Mouse (Mus musculus) hindbrain, postnatal 0 days (tissue): ENCODE data around the gene Ccr4. TPM values are rescaled to one million over a fixed set of nuclear protein-coding genes. Genes with fewer than 3 reads are reported as not detected.

Experiments
- ATAC-seq: fragments of 200-750 bp; cut with Nextera tagmentation; 2 replicates; pipeline ENCODE4 v1.8.0; 2017; ENCODE audit warnings: mild to moderate bottlenecking, moderate TSS enrichment, moderate library complexity
- DNase-seq: peaks from one replicate; pipeline ENCODE4 v3.0.0-alpha.2; 2015; ENCODE audit warnings: low spot score
- H3K27ac ChIP-seq: fragments of 300-500 bp; sonication (generic); 2 replicates; pipeline ENCODE4 v1.5.1; 2014; ENCODE audit warnings: mild to moderate bottlenecking
- H3K27me3 ChIP-seq: fragments of 300-500 bp; sonication (generic); 2 replicates; pipeline ENCODE4 v1.6.1; 2014; ENCODE audit warnings: low read length, mixed read lengths; ENCODE audit not compliant: insufficient read depth
- H3K36me3 ChIP-seq: fragments of 300-500 bp; sonication (generic); 2 replicates; pipeline ENCODE4 v1.6.1; 2014; ENCODE audit warnings: low read length, mixed read lengths; ENCODE audit not compliant: insufficient read depth
- H3K4me1 ChIP-seq: fragments of 300-500 bp; sonication (generic); 2 replicates; pipeline ENCODE4 v1.6.1; 2014; ENCODE audit warnings: antibody characterized with exemption, low read length, mixed read lengths; ENCODE audit not compliant: insufficient read depth
- H3K4me2 ChIP-seq: fragments of 300-500 bp; sonication (generic); 2 replicates; pipeline ENCODE4 v1.6.1; 2014; ENCODE audit warnings: low read depth, mild to moderate bottlenecking, low read length, moderate library complexity, mixed read lengths
- H3K4me3 ChIP-seq: fragments of 300-500 bp; sonication (generic); 2 replicates; pipeline ENCODE4 v1.5.1; 2014; ENCODE audit warnings: low read length
- H3K9ac ChIP-seq: fragments of 300-500 bp; sonication (generic); replicated peaks from 2 replicates; pipeline ENCODE4 v1.6.1; 2014; ENCODE audit warnings: mild to moderate bottlenecking, low read length, moderate library complexity, mixed read lengths
- H3K9me3 ChIP-seq: fragments of 300-500 bp; sonication (generic); 2 replicates; pipeline ENCODE4 v1.6.1; 2016; ENCODE audit warnings: low read length, mixed read lengths
- CTCF ChIP-seq: IDR thresholded peaks from 2 replicates; pipeline ENCODE4 v1.5.1; 2016; ENCODE audit warnings: antibody characterized with exemption, control low read depth, low read depth
- WGBS: fragments of 180-500 bp; shearing (Covaris S2); extraction: QIAGEN DNeasy Blood & Tissue Kit; methylation state at CpG from one replicate; pipeline ENCODE4 v1.1.7; 2014; 5-methylcytosine and 5-hydroxymethylcytosine counted together
- polyA plus RNA-seq: library from polyadenylated mRNA; unstranded; fragments of >200 nt; fragmentation: Nextera tagmentation; extraction: Ambion mirVana; gene quantifications from 2 replicates; pipeline ENCODE4 v1.2.1, GENCODE M21; 2015
- total RNA-seq: library from RNA; depleted of rRNA; stranded (reverse); fragments of >200 nt; gene quantifications from 2 replicates; pipeline ENCODE4 v1.2.3, GENCODE M21; 2014

Ccr4 gene
- total and polyA plus RNA-seq, 2 experiments from 2014 or later, result not detected

- ATAC-seq (no peak), DNase-seq (peak; percentile 68)
- no peaks in the 10 kb centered on the region for H3K27me3 ChIP-seq
- H3K4me1 ChIP-seq, result no peaks in the 10 kb centered on the region
- WGBS, result 34% methylated on average over 9 of the region's 9 CpGs
- H3K9me3 ChIP-seq, result no peaks in the 10 kb centered on the region
- H3K4me2 ChIP-seq, result no peak overlapping the region
- H3K4me3 ChIP-seq, result no peak overlapping the region
- no peak overlapping the region for H3K9ac ChIP-seq
- H3K27ac ChIP-seq, result no peak overlapping the region
- TF ChIP-seq CTCF, result no peak
- no peaks in the 10 kb centered on the region for H3K36me3 ChIP-seq
Observed at GRCm38 (mm10) chr9:114544754-114545393, 40.2 kb upstream of the Ccr4 start.

GRCm38 (mm10) chr9:114543882-114544753 is 39.4 kb upstream of the Ccr4 start:
- Histone ChIP-seq H3K27ac (no peak overlapping the region), H3K9me3 (no peaks in the 10 kb centered on the region), H3K36me3 (no peaks in the 10 kb centered on the region), H3K9ac (no peak overlapping the region), H3K4me2 (no peak overlapping the region), H3K27me3 (no peaks in the 10 kb centered on the region), H3K4me1 (no peaks in the 10 kb centered on the region), H3K4me3 (no peak overlapping the region)
- ATAC-seq, result no peak
- no peak for TF ChIP-seq CTCF
- WGBS, result 50% methylated on average over 17 of the region's 17 CpGs
- no peak for DNase-seq

DNA sequence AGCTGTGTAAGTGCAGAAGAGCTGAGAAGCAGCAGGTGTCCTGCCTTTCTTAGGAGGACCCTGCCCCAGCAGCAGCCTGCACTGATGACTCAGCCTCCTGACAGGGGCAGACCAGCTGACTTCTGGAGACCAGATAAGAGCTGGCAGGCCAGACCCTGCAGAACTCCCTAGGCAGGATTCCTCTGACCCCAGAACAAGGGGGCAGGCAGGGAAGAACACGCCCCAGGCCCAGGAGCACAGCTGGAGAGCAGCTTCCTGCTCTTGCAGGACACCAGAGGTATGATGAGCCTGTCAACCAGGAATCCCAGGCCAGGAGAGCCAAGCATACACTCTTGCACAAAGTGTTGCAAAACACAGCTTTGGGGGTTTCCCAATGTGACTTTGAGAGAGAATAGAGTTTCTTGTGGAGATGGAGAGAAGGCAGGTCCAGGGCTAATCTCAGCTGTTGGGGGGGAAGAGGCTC is 36.6 kb upstream of the Ccr4 start:
- no peak overlapping the region for H3K4me3 ChIP-seq
- no peak for TF ChIP-seq CTCF
- H3K36me3 ChIP-seq, result no peaks in the 10 kb centered on the region
- H3K4me1 ChIP-seq, result no peaks in the 10 kb centered on the region
- no peak for DNase-seq
- H3K27me3 ChIP-seq, result no peaks in the 10 kb centered on the region
- H3K27ac ChIP-seq, result no peak overlapping the region
- ATAC-seq, result no peak
- H3K9ac ChIP-seq, result no peak overlapping the region
- 50% methylated on average over 1 of the region's 1 CpGs for WGBS
- H3K4me2 ChIP-seq, result no peak overlapping the region
- no peaks in the 10 kb centered on the region for H3K9me3 ChIP-seq

DNA sequence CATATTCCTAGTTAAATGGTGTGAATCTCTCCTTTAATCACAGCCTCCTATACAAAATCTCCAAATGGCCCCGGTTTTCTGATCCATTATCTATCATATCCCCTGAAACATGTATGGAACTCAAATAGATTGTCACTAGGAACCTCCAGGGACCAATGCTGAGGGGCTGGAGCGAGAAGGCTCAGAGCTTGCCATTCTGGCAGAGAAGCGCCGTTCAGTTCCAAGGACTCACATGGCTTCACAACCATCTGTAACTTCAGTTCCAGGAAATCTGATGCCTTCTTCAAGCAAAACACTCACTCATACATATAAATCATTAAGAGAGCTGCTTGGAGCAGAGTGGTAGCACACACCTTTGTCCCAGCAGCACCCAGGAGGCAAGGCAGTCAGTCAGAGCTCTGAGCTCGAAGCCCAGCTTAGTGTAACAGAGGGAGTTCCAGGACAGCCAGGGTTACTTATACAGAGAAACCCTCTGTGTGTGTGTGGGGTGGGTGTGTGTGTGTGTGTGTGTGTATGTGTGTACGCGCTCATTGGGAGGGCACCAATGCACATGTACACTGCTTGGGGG is 34.4 kb upstream of the Ccr4 start:
- TF ChIP-seq CTCF, result no peak
- no peaks in the 10 kb centered on the region for H3K36me3 ChIP-seq
- H3K4me3 ChIP-seq, result no peak overlapping the region
- no peaks in the 10 kb centered on the region for H3K4me1 ChIP-seq
- H3K9ac ChIP-seq, result no peak overlapping the region
- H3K4me2 ChIP-seq, result no peak overlapping the region
- peak; percentile 35 for DNase-seq
- no peak for ATAC-seq
- H3K27ac ChIP-seq, result no peak overlapping the region
- no peaks in the 10 kb centered on the region for H3K27me3 ChIP-seq
- H3K9me3 ChIP-seq, result no peaks in the 10 kb centered on the region
- 66% methylated on average over 7 of the region's 7 CpGs for WGBS

- ATAC-seq (no peak), DNase-seq (no peak)
- TF ChIP-seq CTCF, result no peak
- H3K4me2 ChIP-seq, result no peak overlapping the region
- no peaks in the 10 kb centered on the region for H3K27me3 ChIP-seq
- no peak overlapping the region for H3K27ac ChIP-seq
- H3K9me3 ChIP-seq, result no peaks in the 10 kb centered on the region
- H3K4me3 ChIP-seq, result no peak overlapping the region
- H3K4me1 ChIP-seq, result no peaks in the 10 kb centered on the region
- WGBS, result 49% methylated on average over 2 of the region's 2 CpGs
- H3K9ac ChIP-seq, result no peak overlapping the region
- H3K36me3 ChIP-seq, result no peaks in the 10 kb centered on the region
Observed at GRCm38 (mm10) chr9:114536628-114537027, 31.9 kb upstream of the Ccr4 start.

DNA sequence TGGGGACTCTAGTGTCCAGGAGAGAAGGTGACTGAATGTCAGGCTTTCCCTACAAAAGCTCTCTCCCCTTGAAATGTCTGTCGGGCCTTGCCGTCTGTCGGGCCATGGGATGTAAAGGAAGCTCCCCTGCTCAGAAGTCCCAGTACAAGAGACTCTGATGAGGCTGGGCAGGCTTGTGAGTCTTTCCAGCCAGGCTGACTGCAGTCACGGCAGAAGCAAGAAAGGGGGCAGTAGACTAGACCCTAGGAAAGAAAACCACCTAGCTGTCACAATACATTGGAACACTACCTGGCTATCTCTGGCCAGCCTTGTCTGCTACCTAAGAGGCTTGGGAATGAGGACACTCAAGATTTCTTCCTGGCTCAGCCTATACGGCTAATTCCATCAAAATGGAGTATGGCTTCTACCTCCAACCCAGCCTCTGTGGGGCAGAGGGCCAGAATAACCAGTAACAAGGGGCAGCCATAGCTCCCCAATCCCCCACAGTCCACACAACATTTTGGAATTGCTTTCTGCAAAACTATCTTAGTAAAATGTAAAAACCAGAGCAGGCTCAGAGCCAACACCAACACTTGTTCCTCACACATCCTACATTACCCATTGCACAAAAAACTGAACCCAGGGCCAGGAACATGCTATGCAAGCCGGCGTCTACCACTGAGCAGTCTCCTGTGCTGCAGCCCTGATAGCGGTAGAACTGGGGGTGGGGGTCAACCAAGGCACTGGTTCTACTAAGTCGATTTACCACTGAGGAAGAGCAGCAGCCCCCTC is 30.2 kb upstream of the Ccr4 start:
- TF ChIP-seq CTCF, result no peak
- no peak overlapping the region for H3K9ac ChIP-seq
- no peaks in the 10 kb centered on the region for H3K4me1 ChIP-seq
- no peaks in the 10 kb centered on the region for H3K27me3 ChIP-seq
- no peak for DNase-seq
- 75% methylated on average over 9 of the region's 9 CpGs for WGBS
- no peak overlapping the region for H3K27ac ChIP-seq
- no peak overlapping the region for H3K4me3 ChIP-seq
- no peaks in the 10 kb centered on the region for H3K36me3 ChIP-seq
- no peaks in the 10 kb centered on the region for H3K9me3 ChIP-seq
- H3K4me2 ChIP-seq, result no peak overlapping the region
- ATAC-seq, result no peak
